In the genomic region with DNA sequence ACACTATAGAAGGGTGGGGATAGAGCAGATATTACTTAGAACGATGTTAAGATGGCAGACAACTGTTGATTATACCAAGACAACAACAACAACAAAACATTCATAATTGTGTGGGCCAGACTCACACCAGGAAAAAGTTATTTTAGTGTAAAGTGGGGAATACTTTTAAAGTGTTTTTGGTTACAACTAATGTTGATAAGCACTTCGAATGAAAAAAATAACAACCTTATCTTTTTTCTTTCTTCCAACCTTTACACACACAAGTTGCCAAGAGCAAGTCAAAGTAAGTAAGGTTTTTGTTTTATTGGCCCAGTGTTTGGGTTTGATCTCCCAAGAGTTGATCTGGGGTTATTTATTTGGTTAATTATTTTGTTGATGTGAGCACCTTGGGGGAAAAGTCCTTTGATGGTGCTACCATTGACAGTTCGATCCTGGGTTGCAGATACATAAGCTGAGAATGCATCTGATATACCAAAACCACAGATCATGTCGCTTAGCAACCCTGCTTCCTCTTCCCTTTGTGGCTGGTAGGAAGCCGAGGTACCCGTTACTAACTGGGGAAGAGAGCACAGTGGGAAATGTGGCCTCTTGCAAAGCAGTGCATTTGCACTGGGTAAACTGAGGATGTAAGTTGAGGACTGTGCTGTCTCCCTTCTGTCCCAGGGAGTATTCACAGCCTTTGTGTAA, we compare ENCODE assay signal across 8 mouse cellular contexts. TPM values are rescaled to one million over a fixed set of nuclear protein-coding genes. Genes with fewer than 3 reads are reported as not detected.
DNase-seq lines count a peak whose midpoint lies in the region; ATAC-seq lines count a peak whose summit lies in the region.

No protein-coding gene starts in this region.

- no peak for ATAC-seq in hindbrain, embryonic 14.5 days (ENCODE audit: low FRiP score)
- ATAC-seq in megakaryocyte, adult 5-6 weeks (ENCODE audit: poor library complexity, severe bottlenecking) = peak; percentile 71

- H3K4me2 ChIP-seq in hindbrain, embryonic 14.5 days (replicated peaks) = peak overlapping the region; percentile 68

- H3K36me3 ChIP-seq in heart, embryonic 10.5 days = peaks cover 33% of the 10 kb centered on the region
- peaks cover 36% of the 10 kb centered on the region for H3K36me3 ChIP-seq in hindbrain, embryonic 14.5 days (replicated peaks; ENCODE audit: control insufficient read depth, insufficient read depth)

- peak overlapping the region; percentile 84 for H3K4me3 ChIP-seq in heart, embryonic 10.5 days
- H3K4me3 ChIP-seq in hindbrain, embryonic 14.5 days (replicated peaks; ENCODE audit: low read length) = peak overlapping the region; percentile 90

- no peaks in the 10 kb centered on the region for H3K9me3 ChIP-seq in heart, embryonic 10.5 days
- H3K9me3 ChIP-seq in hindbrain, embryonic 14.5 days (ENCODE audit: control insufficient read depth, low read length) = no peaks in the 10 kb centered on the region

- no peaks in the 10 kb centered on the region for H3K27me3 ChIP-seq in heart, embryonic 10.5 days (ENCODE audit: insufficient read depth, poor library complexity, severe bottlenecking)
- H3K27me3 ChIP-seq in hindbrain, embryonic 14.5 days (ENCODE audit: control insufficient read depth, insufficient read depth, low read length) = no peaks in the 10 kb centered on the region

- intact Hi-C loops in heart, postnatal 14 days (cut with DNase I) = loop anchor here (5.0 kb wide), 3 partner anchors 47 to 528 kb away; partner anchors contain the start of genes Babam2 and Rbks

- peak overlapping the region; percentile 98 for H3K27ac ChIP-seq in heart, embryonic 10.5 days
- peak overlapping the region; percentile 86 for H3K27ac ChIP-seq in hindbrain, embryonic 14.5 days

- WGBS in heart, embryonic 10.5 days = 49% methylated on average over 6 of the region's 6 CpGs
- 45% methylated on average over 6 of the region's 6 CpGs for WGBS in hindbrain, embryonic 14.5 days

- no peak for DNase-seq in heart, embryonic 10.5 days (ENCODE audit: low spot score)
- no peak for DNase-seq in heart, postnatal 14 days
- peak; percentile 78 for DNase-seq in MEL-GATA-1-ER (ENCODE audit: extremely low read depth, low read depth)
- no peak for DNase-seq in hindbrain, embryonic 14.5 days (ENCODE audit: low spot score)
- DNase-seq in thymus, postnatal 36 days = peak; percentile 35 to 46
- no peak for DNase-seq in cerebellum, adult 11-12 months
- no peak for DNase-seq in kidney, postnatal 14 days

- H3K9ac ChIP-seq in hindbrain, embryonic 14.5 days = peak overlapping the region; percentile 85

- peaks cover 18% of the 10 kb centered on the region for H3K4me1 ChIP-seq in heart, embryonic 10.5 days
- peaks cover 10% of the 10 kb centered on the region for H3K4me1 ChIP-seq in hindbrain, embryonic 14.5 days (replicated peaks; ENCODE audit: control insufficient read depth, insufficient read depth, low read length)

RNA-seq across cellular contexts. Expression of gene Mrpl33, which starts 17.7 kb away (rescaled TPM):
- polyA plus RNA-seq in heart, embryonic 10.5 days (2016; fragmentation: Nextera tagmentation; extraction: Ambion mirVana) = 294 and 320 TPM in 2 replicates
- total RNA-seq in heart, postnatal 14 days (2021) = 100 to 1,000 TPM; 280 to 291 TPM
- 182 and 214 TPM in 2 replicates for polyA plus RNA-seq in hindbrain, embryonic 14.5 days (2014; fragmentation: Nextera tagmentation; extraction: Ambion mirVana)
- 754 and 797 TPM in 2 replicates for total RNA-seq in megakaryocyte, adult 5-6 weeks (2015)
- 428 and 432 TPM in 2 replicates for total RNA-seq in megakaryocyte, adult 5-6 weeks (2017)

Comparison
In these comparisons a context has a peak if more than half of its experiments do, and no peak if none do; other contexts are left out.
1. DNase-seq: peak in MEL-GATA-1-ER (single experiment) and thymus, postnatal 36 days (2 of 2); none in heart, embryonic 10.5 days (single experiment), heart, postnatal 14 days (0 of 2), hindbrain, embryonic 14.5 days (single experiment), cerebellum, adult 11-12 months (single experiment) and kidney, postnatal 14 days (single experiment).